Mouse (Mus musculus) brain, embryonic 14.5 days (tissue): ENCODE results near the gene Gm4070.
"Not testable (repeated sequence)": the region's sequence is repeated elsewhere in the genome, so short reads cannot be mapped to it uniquely, and the experiment has no call there.

Experiments used
- CTCF ChIP-seq: fragments of 200-500 bp; IDR thresholded peaks from 2 replicates; pipeline ENCODE4 v1.5.1; 2012; ENCODE audit warnings: inconsistent platforms, mild to moderate bottlenecking, moderate library complexity, borderline replicate concordance; ENCODE audit not compliant: insufficient read depth, insufficient read length; ENCODE audit errors: extremely low read depth
- POLR2A ChIP-seq: fragments of 200-500 bp; IDR thresholded peaks from 2 replicates; pipeline ENCODE4 v1.6.1; 2012; ENCODE audit warnings: mild to moderate bottlenecking, inconsistent platforms, borderline replicate concordance; ENCODE audit not compliant: poor library complexity, insufficient read depth, insufficient read length, severe bottlenecking; ENCODE audit errors: extremely low read depth

DNA sequence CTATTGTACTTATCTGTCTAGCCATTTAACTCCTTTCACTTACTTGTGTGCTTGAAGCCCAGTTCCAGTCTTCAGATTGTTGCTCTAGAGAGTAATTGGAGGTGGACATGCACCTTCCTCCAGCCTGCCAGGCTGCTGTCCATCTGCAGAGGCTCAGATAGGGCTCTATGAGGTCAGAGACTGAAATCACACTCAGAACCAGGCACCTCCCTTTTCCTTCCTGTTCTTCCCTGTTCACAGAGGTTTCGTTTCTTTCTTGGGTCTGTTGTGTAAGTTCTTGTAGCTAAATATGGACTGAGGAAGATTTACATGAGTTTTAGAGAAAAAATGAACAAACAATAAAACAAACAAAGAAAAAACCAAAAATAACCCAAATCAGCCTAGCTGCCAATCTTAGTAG is at the start of gene Gm4070:
- not testable (repeated sequence) for TF ChIP-seq CTCF, POLR2A
